Mouse (Mus musculus) adrenal gland, postnatal 10 days (tissue): ENCODE measurements around the gene Vmn1r239-ps. TPM values are rescaled to one million over a fixed set of nuclear protein-coding genes. Genes with fewer than 3 reads are reported as not detected.
"Not testable (repeated sequence)": the region's sequence is repeated elsewhere in the genome, so short reads cannot be mapped to it uniquely, and the experiment has no call there.

Experiments
- DNase-seq: peaks from one replicate; pipeline ENCODE4 v3.0.0; 2021; ENCODE audit warnings: mixed read lengths
- long read RNA-seq, 2 experiments: library from polyadenylated mRNA; stranded (forward); transcript quantifications; one replicate each; pipeline ENCODE4 v2.0.0; 2021
- total RNA-seq, 2 experiments: library from RNA; stranded (reverse); gene quantifications; 2 replicates each; pipeline ENCODE4 v1.2.3; 2021

The Vmn1r239-ps gene
- not detected for total RNA-seq
- long read RNA-seq, experiment 1, result 0 reads
- long read RNA-seq, experiment 2, result 0 reads

DNA sequence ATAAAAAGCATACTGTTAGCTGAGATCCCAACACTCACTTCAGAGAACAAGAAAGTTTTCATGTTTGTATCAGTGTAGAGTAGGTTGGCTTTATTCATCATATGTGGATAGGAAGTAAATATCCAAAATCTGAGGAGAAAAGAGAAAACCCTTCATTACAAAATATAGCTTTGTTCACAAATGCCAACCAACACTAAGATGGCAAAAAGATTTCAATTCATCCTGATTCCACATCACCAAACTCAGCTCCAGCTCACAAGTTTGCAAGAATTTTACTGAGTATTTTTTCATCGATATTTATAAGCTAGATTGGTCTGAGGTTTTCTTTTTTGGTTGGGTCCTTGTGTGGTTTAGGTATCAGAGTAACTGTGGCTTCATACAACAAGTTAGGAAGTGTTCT is at the start of gene Vmn1r239-ps:
Gene Vmn1r239-ps (minus strand): TSS at position 101 of the 400 bp plus-strand sequence.
- not testable (repeated sequence) for DNase-seq

DNA sequence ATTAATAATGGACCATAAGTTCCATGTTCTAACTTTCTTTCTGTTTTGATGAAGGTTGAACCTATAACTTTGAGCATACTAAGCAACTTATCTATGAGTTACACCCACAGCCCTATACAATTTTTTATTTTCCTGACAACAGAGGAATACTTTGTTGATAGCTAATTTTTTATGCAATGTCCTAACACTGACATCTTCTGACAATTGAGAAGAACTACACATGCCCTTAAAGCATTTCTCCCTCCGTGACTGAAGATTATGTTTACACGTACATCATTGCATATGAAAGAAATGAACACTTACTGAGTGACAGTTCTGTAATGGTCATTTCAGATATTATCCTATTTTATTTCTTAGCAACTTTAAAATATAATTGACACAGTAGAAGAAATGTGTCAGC is 36.0 kb upstream of the Vmn1r239-ps start:
- no peak for DNase-seq

DNA sequence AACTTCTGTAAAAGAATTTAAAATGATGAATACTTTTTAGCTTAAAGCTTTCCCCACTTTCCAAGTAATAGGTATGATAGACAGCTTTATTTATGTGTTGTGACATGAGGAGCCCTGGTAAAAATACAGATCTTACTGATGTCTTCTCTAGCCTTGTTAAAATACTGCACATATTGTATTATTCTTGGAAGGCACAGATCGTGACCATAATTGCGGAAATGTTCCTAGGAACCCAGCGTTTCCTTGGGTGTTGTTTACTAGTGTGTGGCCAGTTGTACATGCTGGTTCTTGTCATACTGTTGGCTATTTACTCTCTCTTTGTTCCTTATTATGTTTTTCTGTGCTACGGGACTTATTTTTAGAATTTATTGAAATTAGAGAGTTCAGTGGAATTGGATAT is 10.1 kb downstream of the Vmn1r239-ps start:
- no peak for DNase-seq

DNA sequence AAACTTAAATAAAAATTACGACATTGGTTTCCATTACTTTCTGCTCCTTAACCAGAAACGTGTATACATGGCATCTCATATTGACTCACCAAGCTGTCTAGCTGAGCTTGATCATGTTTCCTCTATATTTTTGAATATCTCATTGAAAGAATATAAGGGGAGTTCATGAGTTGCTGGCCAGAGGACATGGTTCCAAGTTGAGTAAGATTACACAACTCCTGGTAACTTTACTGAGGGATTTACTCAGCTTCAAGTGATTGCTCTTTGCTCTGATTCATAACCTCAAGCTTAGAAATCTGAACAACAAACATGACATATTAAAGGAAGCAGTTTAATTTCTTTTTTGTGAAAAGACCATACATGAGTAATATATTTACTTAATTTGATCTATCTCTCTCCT is 18.1 kb downstream of the Vmn1r239-ps start:
- no peak for DNase-seq

DNA sequence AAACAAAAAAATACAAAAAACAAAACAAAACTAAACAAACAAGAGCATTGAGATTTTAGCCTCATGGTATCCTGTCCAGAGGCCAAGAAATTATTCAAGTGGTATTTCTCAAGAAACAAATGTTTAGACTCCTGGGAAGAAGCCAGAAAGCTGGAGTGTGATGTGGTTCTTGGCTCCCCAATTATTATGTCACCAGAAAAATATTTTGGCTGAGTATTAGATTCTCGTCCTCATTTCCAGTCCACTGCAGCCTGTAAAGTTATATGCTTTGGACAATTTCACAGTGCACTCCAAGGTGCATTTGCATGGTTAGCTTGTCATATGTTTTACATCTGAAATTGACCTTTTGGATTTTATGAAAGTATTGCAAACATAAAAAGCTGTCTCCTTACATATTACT is 23.8 kb downstream of the Vmn1r239-ps start:
- DNase-seq, result peak; percentile 2

DNA sequence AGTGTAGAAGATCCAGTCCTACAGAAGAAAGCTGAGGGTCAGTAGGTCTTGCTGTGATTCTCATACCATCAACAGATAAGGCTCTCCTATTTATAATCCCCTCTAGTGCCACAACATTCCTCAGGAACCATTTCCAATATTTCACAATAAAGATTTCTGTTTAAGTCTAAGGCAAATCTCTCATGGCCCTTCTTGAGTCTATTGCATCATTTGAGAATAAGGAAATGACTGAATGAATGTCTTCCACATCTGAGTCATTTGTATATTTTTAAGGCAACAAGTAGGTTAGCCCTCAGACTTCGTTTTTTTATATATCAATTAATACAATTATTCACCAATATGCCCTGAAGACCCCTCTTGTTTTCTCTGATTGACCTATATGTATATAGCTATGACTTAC is 24.4 kb downstream of the Vmn1r239-ps start, which contains the start of gene Il13ra2:
Gene Il13ra2 (minus strand): TSS at position 64 of the 400 bp plus-strand sequence.
- DNase-seq, result no peak

Other genes starting within 250 kb of the Vmn1r239-ps start
- under 1 TPM; 0.93 to 1.00 TPM for gene Il13ra2, start 24.5 kb downstream of the Vmn1r239-ps start, total RNA-seq
- 10 to 100 TPM; 17.2 to 21.3 TPM for gene Lrch2, start 100.4 kb upstream of the Vmn1r239-ps start, total RNA-seq